Mouse (Mus musculus): ENCODE measurements around the gene Hbb-bh2.

DNA sequence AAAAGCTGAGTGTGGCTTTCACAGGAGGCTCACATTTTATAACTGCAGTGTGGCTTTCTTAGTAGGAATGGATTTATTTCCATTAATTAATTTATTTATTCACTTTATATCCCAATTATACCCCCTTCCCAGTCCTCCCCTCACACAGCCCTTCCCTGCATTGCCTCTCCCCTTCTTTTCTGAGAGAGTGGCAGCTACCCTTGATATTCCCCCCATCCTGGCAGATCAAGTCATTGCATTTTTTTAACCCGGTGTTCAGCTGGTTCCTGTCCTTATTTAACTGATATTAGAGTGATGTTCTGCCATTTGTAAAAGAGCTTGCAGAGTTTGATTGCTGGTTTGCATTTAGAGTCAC lies 30.5 kb downstream of the Hbb-bh2 start:
- no peak for TF ChIP-seq CTCF (IDR thresholded peaks at IDR 0.05; ENCODE audit: low read depth, low read length)
- TF ChIP-seq POLR2A (IDR thresholded peaks at IDR 0.05; ENCODE audit: extremely low read depth, insufficient read depth, low read length) = no peak
